Mouse (Mus musculus) midbrain, embryonic 14.5 days (tissue): ENCODE measurements around the gene Rsrc1. TPM values are rescaled to one million over a fixed set of nuclear protein-coding genes. Genes with fewer than 3 reads are reported as not detected.

Experiments
- ATAC-seq: fragments of 200-750 bp; cut with Nextera tagmentation; 2 replicates; pipeline ENCODE4 v1.8.0; 2017; ENCODE audit warnings: moderate number of reproducible peaks, moderate library complexity; ENCODE audit not compliant: low FRiP score, low TSS enrichment
- DNase-seq: peaks from one replicate; pipeline ENCODE4 v3.0.0-alpha.2; 2015
- H3K27ac ChIP-seq: fragments of 300-500 bp; sonication (generic); replicated peaks from 2 replicates; pipeline ENCODE4 v1.5.1; 2014; ENCODE audit warnings: mild to moderate bottlenecking, low read depth, low read length, moderate library complexity
- H3K27me3 ChIP-seq: fragments of 300-500 bp; sonication (generic); 2 replicates; pipeline ENCODE4 v1.6.1; 2014; ENCODE audit warnings: low read length, control low read depth, mixed read lengths; ENCODE audit not compliant: control insufficient read depth, insufficient read depth
- H3K36me3 ChIP-seq: fragments of 300-500 bp; sonication (generic); 2 replicates; pipeline ENCODE4 v1.6.1; 2014; ENCODE audit warnings: low read length, control low read depth; ENCODE audit not compliant: control insufficient read depth, insufficient read depth
- H3K4me1 ChIP-seq: fragments of 300-500 bp; sonication (generic); 2 replicates; pipeline ENCODE4 v1.6.1; 2014; ENCODE audit warnings: mild to moderate bottlenecking, antibody characterized with exemption, low read length, control low read depth; ENCODE audit not compliant: control insufficient read depth, insufficient read depth
- H3K4me2 ChIP-seq: fragments of 300-500 bp; sonication (generic); 2 replicates; pipeline ENCODE4 v1.6.1; 2014; ENCODE audit warnings: mild to moderate bottlenecking, low read length, moderate library complexity
- H3K4me3 ChIP-seq: fragments of 300-500 bp; sonication (generic); replicated peaks from 2 replicates; pipeline ENCODE4 v1.5.1; 2014; ENCODE audit warnings: low read depth, low read length
- H3K9ac ChIP-seq: fragments of 300-500 bp; sonication (generic); replicated peaks from 2 replicates; pipeline ENCODE4 v1.6.1; 2014; ENCODE audit warnings: mild to moderate bottlenecking, low read length, moderate library complexity
- H3K9me3 ChIP-seq: fragments of 300-500 bp; sonication (generic); 2 replicates; pipeline ENCODE4 v1.6.1; 2016; ENCODE audit warnings: low read length, control low read depth, mixed read lengths; ENCODE audit not compliant: control insufficient read depth
- WGBS: fragments of 180-500 bp; shearing (Covaris S2); extraction: QIAGEN DNeasy Blood & Tissue Kit; methylation state at CpG from one replicate; pipeline ENCODE4 v1.1.7; 2014; 5-methylcytosine and 5-hydroxymethylcytosine counted together
- polyA plus RNA-seq: library from polyadenylated mRNA; unstranded; fragments of >200 nt; fragmentation: Nextera tagmentation; extraction: Ambion mirVana; gene quantifications from 2 replicates; pipeline ENCODE4 v1.2.1, GENCODE M21; 2014

Rsrc1 gene
- polyA plus RNA-seq, 1 experiment from 2014 or later: 50.9 TPM

DNA sequence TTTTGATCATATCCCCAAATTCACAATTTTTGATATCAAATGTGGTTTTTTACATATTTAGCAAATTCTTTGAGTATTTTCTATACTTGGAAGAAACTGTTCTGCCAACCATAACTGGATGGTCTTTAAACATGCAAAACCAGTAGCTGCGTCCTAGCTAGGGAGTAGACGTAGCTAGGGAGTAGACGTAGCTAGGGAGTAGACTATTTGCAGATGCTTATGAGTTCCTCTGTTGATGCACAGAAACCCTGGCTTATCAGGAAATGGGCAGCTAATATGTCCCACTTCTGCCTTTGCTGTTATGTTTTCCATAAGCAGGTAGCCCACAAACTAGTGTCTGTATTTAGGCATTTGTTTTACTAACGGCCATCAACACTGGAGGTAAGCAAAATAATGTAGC lies 298.6 kb downstream of the Rsrc1 start:
- no peak overlapping the region for H3K4me3 ChIP-seq

DNA sequence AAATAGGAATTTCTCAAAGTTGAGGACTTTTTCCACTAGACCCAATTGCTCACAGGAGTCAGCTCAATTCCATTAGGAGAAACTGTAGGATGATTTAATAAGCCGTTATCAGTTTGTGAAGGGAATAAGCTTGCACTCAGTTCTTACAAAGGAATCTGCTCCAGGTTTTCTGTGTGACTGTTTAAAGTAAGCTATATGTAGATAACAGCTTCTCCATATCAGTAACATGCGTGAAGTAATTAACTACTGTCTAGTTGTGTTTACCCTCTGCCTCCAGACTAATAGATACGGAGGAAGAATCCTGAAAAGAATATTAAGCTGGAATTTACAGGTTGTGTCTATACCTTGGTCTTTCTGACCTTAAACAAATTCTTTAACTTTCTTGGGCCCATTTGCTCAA lies 299.1 kb downstream of the Rsrc1 start:
- Histone ChIP-seq H3K9ac (no peak overlapping the region), H3K27me3 (no peaks in the 10 kb centered on the region), H3K4me3 (no peak overlapping the region), H3K4me1 (no peaks in the 10 kb centered on the region), H3K27ac (no peak overlapping the region), H3K9me3 (no peaks in the 10 kb centered on the region), H3K4me2 (no peak overlapping the region), H3K36me3 (no peaks in the 10 kb centered on the region)
- WGBS: 83% methylated on average over 3 of the region's 3 CpGs
- no peak for DNase-seq
- ATAC-seq: no peak

More for the DNA sequence above, 298.6 kb downstream of the Rsrc1 start:
- ATAC-seq: no peak
- no peak overlapping the region for H3K27ac ChIP-seq
- no peaks in the 10 kb centered on the region for H3K4me1 ChIP-seq
- WGBS: 83% methylated on average over 4 of the region's 4 CpGs
- DNase-seq: no peak
- H3K9me3 ChIP-seq: no peaks in the 10 kb centered on the region
- H3K27me3 ChIP-seq: no peaks in the 10 kb centered on the region
- no peak overlapping the region for H3K4me2 ChIP-seq
- no peak overlapping the region for H3K9ac ChIP-seq
- H3K36me3 ChIP-seq: no peaks in the 10 kb centered on the region

DNA sequence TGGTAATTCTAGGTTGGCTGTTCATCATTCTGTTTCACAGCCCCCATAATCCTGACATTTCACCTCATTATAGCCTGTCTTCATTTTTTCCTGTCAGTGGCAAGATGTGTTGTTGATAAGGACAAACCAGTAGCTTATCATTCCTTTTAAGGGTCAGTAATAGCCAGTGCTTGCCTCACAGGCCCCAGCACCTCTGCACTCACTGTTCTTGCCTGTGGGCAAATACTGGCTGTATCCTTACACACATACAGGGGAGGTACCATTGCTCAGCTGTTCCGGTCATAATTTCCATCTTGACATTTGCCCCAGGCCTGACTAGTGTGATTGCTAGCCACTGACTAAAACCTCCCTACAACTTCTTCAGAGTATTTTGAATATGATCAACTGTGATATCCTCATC lies 302.8 kb downstream of the Rsrc1 start:
- Histone ChIP-seq H3K4me3 (no peak overlapping the region), H3K27me3 (no peaks in the 10 kb centered on the region), H3K36me3 (no peaks in the 10 kb centered on the region), H3K4me2 (no peak overlapping the region), H3K9me3 (no peaks in the 10 kb centered on the region), H3K4me1 (no peaks in the 10 kb centered on the region), H3K9ac (no peak overlapping the region), H3K27ac (no peak overlapping the region)
- no peak for ATAC-seq
- WGBS: 72% methylated on average over 1 of the region's 1 CpGs
- peak; percentile 15 for DNase-seq

- ATAC-seq (no peak), DNase-seq (peak; percentile 22)
- H3K9ac ChIP-seq: no peak overlapping the region
Observed at GRCm38 (mm10) chr3:67284848-67285247, 303.7 kb downstream of the Rsrc1 start.

GRCm38 (mm10) chr3:67288664-67289063 lies 307.5 kb downstream of the Rsrc1 start:
- Histone ChIP-seq H3K4me3 (no peak overlapping the region), H3K4me2 (no peak overlapping the region), H3K9ac (no peak overlapping the region), H3K9me3 (no peaks in the 10 kb centered on the region), H3K4me1 (no peaks in the 10 kb centered on the region), H3K36me3 (no peaks in the 10 kb centered on the region), H3K27ac (no peak overlapping the region), H3K27me3 (no peaks in the 10 kb centered on the region)
- ATAC-seq (no peak), DNase-seq (no peak)
- WGBS: 79% methylated on average over 7 of the region's 7 CpGs

More at GRCm38 (mm10) chr3:67284848-67285247, 303.7 kb downstream of the Rsrc1 start:
- Histone ChIP-seq H3K4me1 (no peaks in the 10 kb centered on the region), H3K9me3 (no peaks in the 10 kb centered on the region), H3K27me3 (no peaks in the 10 kb centered on the region), H3K36me3 (no peaks in the 10 kb centered on the region), H3K4me2 (no peak overlapping the region), H3K27ac (no peak overlapping the region), H3K4me3 (no peak overlapping the region)
- WGBS: 69% methylated on average over 4 of the region's 4 CpGs

GRCm38 (mm10) chr3:67289482-67289881 lies 308.3 kb downstream of the Rsrc1 start:
- no peak overlapping the region for H3K9ac ChIP-seq
- no peak overlapping the region for H3K4me2 ChIP-seq
- H3K4me3 ChIP-seq: no peak overlapping the region
- no peaks in the 10 kb centered on the region for H3K4me1 ChIP-seq
- ATAC-seq: no peak
- no peak overlapping the region for H3K27ac ChIP-seq
- H3K36me3 ChIP-seq: no peaks in the 10 kb centered on the region
- 74% methylated on average over 6 of the region's 6 CpGs for WGBS
- H3K9me3 ChIP-seq: no peaks in the 10 kb centered on the region
- no peaks in the 10 kb centered on the region for H3K27me3 ChIP-seq
- DNase-seq: no peak

DNA sequence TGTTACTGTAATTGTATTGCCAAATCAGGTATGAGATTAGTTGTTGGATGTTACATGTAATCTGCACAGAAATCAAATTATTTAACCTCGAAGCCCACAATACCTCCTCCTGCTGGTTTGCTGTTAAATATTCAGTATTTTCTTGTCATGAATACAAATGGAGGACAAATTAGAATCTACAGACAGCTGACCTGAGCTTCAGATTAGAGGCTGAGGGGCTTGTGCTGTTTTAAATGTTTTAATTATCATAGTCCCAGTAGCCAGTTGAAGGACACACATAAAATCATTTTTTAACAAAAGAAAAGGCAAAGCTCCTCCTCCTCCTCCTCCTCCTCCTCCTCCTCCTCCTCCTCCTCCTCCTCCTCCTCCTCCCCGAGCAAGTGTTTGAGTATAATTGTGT lies 327.5 kb downstream of the Rsrc1 start:
- Histone ChIP-seq H3K4me3 (no peak overlapping the region), H3K27ac (0 out of 2 replicates have a peak overlapping the region, but pooled peaks have one; percentile 26), H3K9ac (no peak overlapping the region), H3K27me3 (no peaks in the 10 kb centered on the region), H3K9me3 (no peaks in the 10 kb centered on the region), H3K4me2 (no peak overlapping the region), H3K4me1 (0 out of 2 replicates have a peak, but pooled peaks cover 8% of the 10 kb centered on the region), H3K36me3 (no peaks in the 10 kb centered on the region)
- peak; percentile 32 for DNase-seq
- WGBS: 4% methylated on average over 2 of the region's 2 CpGs
- ATAC-seq: peak; percentile 24; the same call in 1 of the 2 replicates

GRCm38 (mm10) chr3:67309644-67310311 lies 328.6 kb downstream of the Rsrc1 start:
- WGBS: 21% methylated on average over 7 of the region's 7 CpGs
- DNase-seq (peak; percentile 59), ATAC-seq (peak; percentile 53; the same call in 1 of the 2 replicates)
- H3K4me3 ChIP-seq: no peak overlapping the region
- H3K4me2 ChIP-seq: no peak overlapping the region
- no peaks in the 10 kb centered on the region for H3K9me3 ChIP-seq
- H3K36me3 ChIP-seq: no peaks in the 10 kb centered on the region
- no peak overlapping the region for H3K9ac ChIP-seq
- no peak overlapping the region for H3K27ac ChIP-seq
- no peaks in the 10 kb centered on the region for H3K27me3 ChIP-seq
- 0 out of 2 replicates have a peak, but pooled peaks cover 8% of the 10 kb centered on the region for H3K4me1 ChIP-seq

- Histone ChIP-seq H3K9me3 (no peaks in the 10 kb centered on the region), H3K9ac (no peak overlapping the region), H3K27me3 (no peaks in the 10 kb centered on the region), H3K4me2 (no peak overlapping the region), H3K36me3 (no peaks in the 10 kb centered on the region), H3K4me1 (0 out of 2 replicates have a peak, but pooled peaks cover 8% of the 10 kb centered on the region), H3K4me3 (no peak overlapping the region), H3K27ac (no peak overlapping the region)
- ATAC-seq: no peak
- no peak for DNase-seq
- 77% methylated on average over 2 of the region's 2 CpGs for WGBS
Observed at GRCm38 (mm10) chr3:67311436-67311835, 330.2 kb downstream of the Rsrc1 start.
